7 mouse cellular contexts compared by ENCODE assay signal in the genomic region with DNA sequence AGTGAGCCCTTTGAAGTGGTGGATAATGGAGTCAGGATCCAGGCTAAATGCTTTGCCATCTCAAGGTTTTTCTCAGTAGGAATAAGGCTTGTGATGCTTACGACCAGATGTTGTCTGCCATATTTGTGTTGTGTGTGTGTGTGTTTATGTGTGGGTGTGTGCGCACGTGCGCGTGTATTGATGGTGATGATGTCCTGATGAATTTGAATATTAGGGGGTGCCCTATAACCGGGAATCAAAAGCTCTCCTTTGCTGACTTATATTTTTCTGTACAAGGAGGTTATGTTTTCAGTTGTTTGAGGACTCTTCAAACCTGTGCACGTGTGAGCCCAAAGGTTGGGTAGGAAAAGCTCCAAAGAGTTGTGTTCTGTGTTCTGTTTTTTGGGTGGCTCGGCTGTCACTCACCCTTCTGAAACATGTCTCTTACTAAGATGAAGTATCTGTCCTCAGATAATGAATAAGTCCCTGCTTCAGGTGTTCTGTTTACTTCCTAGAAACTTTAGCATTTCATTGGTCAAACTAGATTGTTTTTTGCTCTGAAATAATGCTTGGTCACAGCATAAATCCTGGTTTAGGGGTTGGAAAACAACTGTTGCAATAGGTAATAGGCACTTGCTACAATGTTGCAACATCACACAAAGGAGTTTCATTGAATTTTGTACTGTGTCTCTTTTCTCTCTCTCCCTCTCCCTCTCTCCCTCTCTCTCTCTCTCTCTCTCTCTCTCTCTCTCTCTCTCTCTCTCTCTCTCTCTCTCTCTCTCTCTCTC. TPM values are rescaled to one million over a fixed set of nuclear protein-coding genes. Genes with fewer than 3 reads are reported as not detected.
DNase-seq lines count a peak whose midpoint lies in the region; ATAC-seq lines count a peak whose summit lies in the region.

No protein-coding gene starts in this region.

- no peak overlapping the region for H3K27ac ChIP-seq in lung, embryonic 15.5 days
- H3K27ac ChIP-seq in embryonic facial prominence, embryonic 14.5 days (replicated peaks; ENCODE audit: low read depth, low read length) = no peak overlapping the region
- no peak overlapping the region for H3K27ac ChIP-seq in limb, embryonic 12.5 days

- 75% methylated on average over 8 of the region's 8 CpGs for WGBS in lung, embryonic 15.5 days
- WGBS in embryonic facial prominence, embryonic 14.5 days = 89% methylated on average over 8 of the region's 8 CpGs
- 79% methylated on average over 8 of the region's 8 CpGs for WGBS in limb, embryonic 12.5 days

- DNase-seq in lung, postnatal 36 days = no peak
- DNase-seq in embryonic facial prominence, embryonic 14.5 days (ENCODE audit: low spot score) = no peak
- DNase-seq in splenic B cell, adult 2 months (ENCODE audit: low read depth, low spot score) = peak; percentile 10
- DNase-seq in urinary bladder, adult 18-20 months (ENCODE audit: low spot score in 2 of 2) = no peak

- H3K36me3 ChIP-seq in lung, embryonic 15.5 days = no peaks in the 10 kb centered on the region
- no peaks in the 10 kb centered on the region for H3K36me3 ChIP-seq in embryonic facial prominence, embryonic 14.5 days (ENCODE audit: control insufficient read depth, insufficient read depth, low read length)
- H3K36me3 ChIP-seq in limb, embryonic 12.5 days = no peaks in the 10 kb centered on the region
- 0 out of 2 replicates have a peak, but pooled peaks cover 3% of the 10 kb centered on the region for H3K36me3 ChIP-seq in splenic B cell, adult 2 months (ENCODE audit: control insufficient read depth, insufficient read depth, low read length, poor library complexity, severe bottlenecking)

- peak overlapping the region; percentile 96 for H3K4me2 ChIP-seq in lung, embryonic 15.5 days
- peak overlapping the region; percentile 98 for H3K4me2 ChIP-seq in embryonic facial prominence, embryonic 14.5 days (ENCODE audit: low read depth, low read length)
- peak overlapping the region; percentile 97 for H3K4me2 ChIP-seq in limb, embryonic 12.5 days

- 0 out of 2 replicates have a peak, but pooled peaks cover 2% of the 10 kb centered on the region for H3K27me3 ChIP-seq in lung, embryonic 15.5 days
- peaks cover 5% of the 10 kb centered on the region; the same call in 1 of the 2 replicates for H3K27me3 ChIP-seq in embryonic facial prominence, embryonic 14.5 days (replicated peaks; ENCODE audit: control insufficient read depth, insufficient read depth, low read length)
- H3K27me3 ChIP-seq in limb, embryonic 12.5 days = peaks cover 24% of the 10 kb centered on the region
- no peaks in the 10 kb centered on the region for H3K27me3 ChIP-seq in splenic B cell, adult 2 months (ENCODE audit: control insufficient read depth, insufficient read depth, low read length, poor library complexity, severe bottlenecking)

- peak overlapping the region; percentile 77 for H3K4me3 ChIP-seq in lung, embryonic 15.5 days
- peak overlapping the region; percentile 72 for H3K4me3 ChIP-seq in embryonic facial prominence, embryonic 14.5 days (ENCODE audit: low read depth, low read length)
- H3K4me3 ChIP-seq in limb, embryonic 12.5 days (replicated peaks) = peak overlapping the region; percentile 76

- H3K9me3 ChIP-seq in lung, embryonic 15.5 days = no peaks in the 10 kb centered on the region
- H3K9me3 ChIP-seq in embryonic facial prominence, embryonic 14.5 days (ENCODE audit: control insufficient read depth, low read length) = no peaks in the 10 kb centered on the region
- H3K9me3 ChIP-seq in limb, embryonic 12.5 days = no peaks in the 10 kb centered on the region

- H3K4me1 ChIP-seq in lung, embryonic 15.5 days = no peaks in the 10 kb centered on the region
- 0 out of 2 replicates have a peak, but pooled peaks cover 2% of the 10 kb centered on the region for H3K4me1 ChIP-seq in embryonic facial prominence, embryonic 14.5 days (ENCODE audit: control insufficient read depth, insufficient read depth, low read length)
- 0 out of 2 replicates have a peak, but pooled peaks cover 3% of the 10 kb centered on the region for H3K4me1 ChIP-seq in limb, embryonic 12.5 days (replicated peaks)

- peak overlapping the region; percentile 79; the same call in 1 of the 2 replicates for H3K9ac ChIP-seq in lung, embryonic 15.5 days
- peak overlapping the region; percentile 81; the same call in 1 of the 2 replicates for H3K9ac ChIP-seq in embryonic facial prominence, embryonic 14.5 days (ENCODE audit: low read depth, low read length)
- H3K9ac ChIP-seq in limb, embryonic 12.5 days (replicated peaks) = no peak overlapping the region

- no peak for ATAC-seq in lung, embryonic 15.5 days (ENCODE audit: borderline replicate concordance, extremely low read depth, low FRiP score, low TSS enrichment)
- 0 out of 2 replicates have a peak, but pooled peaks have one; percentile 10 for ATAC-seq in embryonic facial prominence, embryonic 14.5 days (ENCODE audit: low read depth)
- ATAC-seq in limb, embryonic 12.5 days (ENCODE audit: insufficient number of reproducible peaks, insufficient read depth, low FRiP score, low TSS enrichment, low read depth) = no peak
- ATAC-seq in inflammation-experienced regulatory T-cells, adult 6 months = no peak

RNA-seq across cellular contexts. Expression of a gene that starts 1.3 kb away (rescaled TPM):
- polyA plus RNA-seq in lung, embryonic 15.5 days (2015; fragmentation: Nextera tagmentation; extraction: Ambion mirVana) = 3.7 and 5.3 TPM in 2 replicates
- polyA plus RNA-seq in embryonic facial prominence, embryonic 14.5 days (2014; fragmentation: Nextera tagmentation; extraction: Ambion mirVana) = 2.7 and 3.2 TPM in 2 replicates
- polyA plus RNA-seq in limb, embryonic 12.5 days (2016; fragmentation: Nextera tagmentation; extraction: Ambion mirVana) = 1.1 and 1.9 TPM in 2 replicates
- 10 to 100 TPM; 10.3 to 16.9 (median 15.3) TPM for polyA plus RNA-seq in inflammation-experienced regulatory T-cells, adult 6 months (2017; shearing (Covaris generic))

RNA-seq across cellular contexts. Expression of a gene that starts 7.6 kb away (rescaled TPM):
- polyA plus RNA-seq in lung, embryonic 15.5 days (2015; fragmentation: Nextera tagmentation; extraction: Ambion mirVana) = 25.8 and 29.4 TPM in 2 replicates
- polyA plus RNA-seq in embryonic facial prominence, embryonic 14.5 days (2014; fragmentation: Nextera tagmentation; extraction: Ambion mirVana) = 17.9 and 23.1 TPM in 2 replicates
- 29.5 and 32.4 TPM in 2 replicates for polyA plus RNA-seq in limb, embryonic 12.5 days (2016; fragmentation: Nextera tagmentation; extraction: Ambion mirVana)
- 10 to 100 TPM; 35.3 to 51.6 (median 47.1) TPM for polyA plus RNA-seq in inflammation-experienced regulatory T-cells, adult 6 months (2017; shearing (Covaris generic))

RNA-seq across cellular contexts. Expression of a gene that starts 30.1 kb away (rescaled TPM):
- polyA plus RNA-seq in lung, embryonic 15.5 days (2015; fragmentation: Nextera tagmentation; extraction: Ambion mirVana) = 38.4 and 39.2 TPM in 2 replicates
- polyA plus RNA-seq in embryonic facial prominence, embryonic 14.5 days (2014; fragmentation: Nextera tagmentation; extraction: Ambion mirVana) = 36.6 and 42.8 TPM in 2 replicates
- 40.3 and 40.9 TPM in 2 replicates for polyA plus RNA-seq in limb, embryonic 12.5 days (2016; fragmentation: Nextera tagmentation; extraction: Ambion mirVana)
- polyA plus RNA-seq in inflammation-experienced regulatory T-cells, adult 6 months (2017; shearing (Covaris generic)) = 100 to 1,000 TPM; 130 to 163 (median 159) TPM

RNA-seq across cellular contexts. Expression of a gene that starts 58.8 kb away (rescaled TPM):
- polyA plus RNA-seq in lung, embryonic 15.5 days (2015; fragmentation: Nextera tagmentation; extraction: Ambion mirVana) = 1.0 and 1.1 TPM in 2 replicates
- 0.71 and 1.5 TPM in 2 replicates for polyA plus RNA-seq in embryonic facial prominence, embryonic 14.5 days (2014; fragmentation: Nextera tagmentation; extraction: Ambion mirVana)
- polyA plus RNA-seq in limb, embryonic 12.5 days (2016; fragmentation: Nextera tagmentation; extraction: Ambion mirVana) = 3.9 and 4.8 TPM in 2 replicates
- polyA plus RNA-seq in inflammation-experienced regulatory T-cells, adult 6 months (2017; shearing (Covaris generic)) = 1 to 10 TPM in 1 of 3 experiments, under 1 TPM in 2; 0.54 to 1.2 (median 0.66) TPM
